Mouse (Mus musculus): Measurements from ENCODE around the gene Ift81.

Gene Ift81

DNA sequence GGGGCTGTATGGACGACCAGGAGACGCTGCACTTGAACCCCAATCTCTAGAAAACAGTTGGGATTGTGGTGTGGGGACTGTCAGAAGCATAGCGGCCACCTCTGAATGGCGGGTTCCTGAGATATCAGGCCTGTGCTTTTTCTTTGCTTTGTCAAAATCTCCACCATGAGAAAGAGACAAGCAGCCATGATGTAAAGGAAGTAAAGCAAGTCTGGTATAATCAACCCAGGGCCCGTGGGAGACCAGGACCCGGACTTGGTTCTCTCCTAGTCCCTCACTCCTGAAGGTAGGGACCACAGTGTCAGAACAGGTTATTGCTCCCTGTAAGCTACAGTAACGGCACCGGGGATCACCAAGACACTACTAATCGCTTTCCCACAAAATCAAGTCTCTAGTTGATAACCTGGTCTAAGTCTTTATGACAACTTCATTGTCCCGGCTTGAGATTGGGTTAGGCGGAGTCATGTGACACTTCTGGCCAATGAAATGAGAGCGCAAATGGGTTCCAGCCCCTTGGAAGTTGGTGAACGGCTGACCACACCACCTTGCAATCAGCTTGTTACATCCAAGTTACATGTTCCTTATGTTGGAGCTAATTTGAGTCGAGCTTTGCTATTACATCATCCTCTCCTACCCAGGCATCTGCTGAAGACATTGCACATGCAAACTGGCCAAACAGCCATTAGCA, 11.4 kb upstream of the Ift81 start:
- DNase-seq (ENCODE audit: low spot score), result no peak

- DNase-seq (ENCODE audit: low spot score), result no peak
Measured at GRCm38 (mm10) chr5:122624952-122625479, 10.7 kb upstream of the Ift81 start.

DNA sequence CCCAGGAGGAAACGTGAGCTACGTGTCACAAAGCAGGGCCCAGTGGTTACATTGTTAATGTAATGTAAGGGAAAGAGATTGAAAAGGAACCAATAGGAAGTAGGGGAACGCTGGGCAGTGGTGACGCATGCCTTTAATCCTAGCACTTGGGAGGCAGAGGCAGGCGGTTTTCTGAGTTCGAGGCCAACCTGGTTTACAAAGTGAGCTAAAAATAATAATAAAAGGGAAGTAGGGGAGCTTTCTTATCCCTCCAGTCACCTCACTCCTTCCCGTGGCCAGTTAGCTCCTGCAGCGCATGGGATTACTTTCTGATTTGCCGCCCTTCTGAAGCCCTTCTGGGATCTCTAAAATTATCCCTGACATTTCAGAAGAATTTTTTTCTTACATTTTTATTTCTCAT, 9.5 kb upstream of the Ift81 start:
- no peak for DNase-seq (ENCODE audit: low spot score)

- DNase-seq (ENCODE audit: low spot score), result no peak
Measured at GRCm38 (mm10) chr5:122622526-122622925, 8.2 kb upstream of the Ift81 start.

DNA sequence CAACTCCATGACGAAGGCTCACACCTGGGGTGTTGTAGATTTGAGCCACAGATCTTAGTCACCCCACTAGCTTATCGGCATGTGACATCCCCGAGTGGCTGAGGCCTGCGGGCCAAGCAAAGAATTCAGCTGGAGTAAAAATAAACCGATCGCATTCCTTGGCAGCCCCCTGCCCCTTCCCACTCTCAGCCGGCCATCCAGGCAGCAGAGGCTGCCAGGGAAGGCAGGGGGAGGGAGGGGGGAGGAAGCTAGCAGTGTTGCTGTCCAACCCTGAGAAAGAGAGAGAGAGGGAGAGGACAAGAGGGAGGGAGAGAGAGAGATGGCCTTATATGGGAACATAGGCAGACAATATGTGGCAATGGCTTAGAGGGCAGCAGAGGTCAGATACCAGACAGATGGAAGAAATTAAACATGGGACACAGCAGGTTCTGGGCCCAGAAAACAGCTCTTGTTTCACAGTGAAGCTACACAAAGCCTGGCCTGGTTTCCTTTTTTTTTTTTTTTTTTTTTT, 7.1 kb upstream of the Ift81 start:
- peak; percentile 37 for DNase-seq (ENCODE audit: low spot score)

DNA sequence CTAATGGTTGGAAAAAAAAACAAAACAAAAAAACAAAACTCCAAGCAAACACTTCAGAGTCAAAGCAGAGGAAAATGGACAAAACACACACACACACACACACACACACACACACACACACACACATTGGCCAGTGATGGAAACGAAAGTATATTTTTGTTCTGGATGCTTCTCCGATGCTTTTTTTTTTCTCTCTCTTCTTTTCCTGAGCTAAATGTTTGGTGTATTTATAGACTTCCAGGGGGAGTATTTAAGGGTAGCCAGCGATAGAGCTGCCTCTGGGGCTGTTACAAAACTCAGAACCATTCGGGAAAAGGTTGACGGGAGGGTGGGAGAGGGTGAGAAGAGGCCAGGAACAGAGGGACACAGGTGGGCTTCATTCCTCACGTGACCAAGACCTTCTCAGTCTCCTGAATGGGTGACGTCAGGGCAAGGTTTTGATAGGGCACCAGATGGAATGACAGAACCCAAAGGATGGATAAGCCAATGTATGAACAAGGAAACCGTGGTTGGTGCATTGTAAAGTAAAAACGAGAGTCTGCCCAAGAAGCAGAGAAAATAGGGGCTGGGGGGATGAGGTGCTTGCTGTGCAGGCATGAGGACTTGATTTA, 5.5 kb upstream of the Ift81 start:
- DNase-seq (ENCODE audit: low spot score), result no peak

GRCm38 (mm10) chr5:122617718-122618117, 3.4 kb upstream of the Ift81 start:
- no peak for DNase-seq (ENCODE audit: low spot score)

DNA sequence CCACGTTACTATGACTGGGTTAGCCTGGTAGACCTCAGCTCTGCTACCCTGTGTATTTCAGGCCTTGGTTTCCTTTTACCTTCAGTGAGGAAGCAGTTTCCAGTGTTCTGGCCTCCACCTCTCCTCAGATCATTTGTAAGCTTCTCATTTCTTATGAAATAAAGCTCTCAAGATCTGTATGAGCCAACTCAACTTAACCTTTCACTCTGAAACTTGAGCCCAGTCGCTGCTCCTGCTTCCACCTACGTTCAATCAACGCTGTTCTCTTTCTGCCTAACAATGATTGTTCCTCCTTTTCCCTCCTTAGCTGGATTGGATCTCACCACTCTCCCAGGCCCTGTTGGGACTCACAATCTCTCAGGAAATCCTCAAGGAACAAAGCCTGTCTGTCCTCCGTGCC, 2.7 kb downstream of the Ift81 start:
- no peak for DNase-seq (ENCODE audit: low spot score)

DNA sequence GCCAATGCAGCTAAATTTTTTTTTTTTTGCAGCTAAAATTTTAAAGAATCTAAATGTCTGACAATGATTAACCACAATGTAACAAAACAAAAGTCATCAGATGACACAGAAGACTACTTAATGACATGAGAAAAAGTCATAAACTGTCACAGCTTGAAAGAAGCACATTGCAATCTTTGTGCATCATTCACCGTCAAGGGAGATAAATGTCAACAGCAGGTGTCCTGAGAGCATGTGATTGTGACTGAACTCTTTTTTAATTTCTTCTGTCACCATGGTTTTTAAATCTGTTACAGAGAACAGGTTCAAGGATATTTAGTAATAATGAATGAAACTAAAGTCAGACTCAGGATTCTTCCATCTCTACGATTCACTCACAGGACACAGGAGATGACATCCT, 9.4 kb downstream of the Ift81 start:
- no peak for DNase-seq (ENCODE audit: low spot score)

DNA sequence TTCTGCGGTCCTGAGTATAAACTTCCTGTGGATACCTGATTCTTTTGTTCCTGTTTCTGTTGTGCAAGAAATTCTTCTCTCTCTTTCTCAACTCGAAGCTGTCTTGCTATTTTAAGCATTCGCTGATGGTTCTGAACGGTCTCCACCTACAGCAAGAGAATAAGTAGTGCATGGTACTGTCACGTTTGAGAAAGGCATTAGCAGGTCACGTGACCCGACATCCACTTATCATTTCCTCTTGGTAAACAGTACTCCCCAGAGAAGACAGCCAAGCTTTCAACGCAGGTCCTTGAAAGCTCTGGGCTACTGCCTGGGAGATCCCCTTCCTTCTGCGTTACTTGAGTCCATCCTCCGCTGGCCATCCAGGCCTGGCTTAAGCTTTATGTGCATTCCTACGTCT, 12.1 kb downstream of the Ift81 start:
- peak; percentile 77 for DNase-seq (ENCODE audit: low spot score)

- DNase-seq (ENCODE audit: low spot score), result no peak
Measured at GRCm38 (mm10) chr5:122595470-122595869, 18.8 kb downstream of the Ift81 start.

- no peak for DNase-seq (ENCODE audit: low spot score)
Measured at GRCm38 (mm10) chr5:122589891-122590290, 24.4 kb downstream of the Ift81 start.

- no peak for DNase-seq (ENCODE audit: low spot score)
Measured at GRCm38 (mm10) chr5:122585546-122585945, 28.8 kb downstream of the Ift81 start.

- no peak for DNase-seq (ENCODE audit: low spot score)
Measured at GRCm38 (mm10) chr5:122584093-122584492, 30.2 kb downstream of the Ift81 start.

DNA sequence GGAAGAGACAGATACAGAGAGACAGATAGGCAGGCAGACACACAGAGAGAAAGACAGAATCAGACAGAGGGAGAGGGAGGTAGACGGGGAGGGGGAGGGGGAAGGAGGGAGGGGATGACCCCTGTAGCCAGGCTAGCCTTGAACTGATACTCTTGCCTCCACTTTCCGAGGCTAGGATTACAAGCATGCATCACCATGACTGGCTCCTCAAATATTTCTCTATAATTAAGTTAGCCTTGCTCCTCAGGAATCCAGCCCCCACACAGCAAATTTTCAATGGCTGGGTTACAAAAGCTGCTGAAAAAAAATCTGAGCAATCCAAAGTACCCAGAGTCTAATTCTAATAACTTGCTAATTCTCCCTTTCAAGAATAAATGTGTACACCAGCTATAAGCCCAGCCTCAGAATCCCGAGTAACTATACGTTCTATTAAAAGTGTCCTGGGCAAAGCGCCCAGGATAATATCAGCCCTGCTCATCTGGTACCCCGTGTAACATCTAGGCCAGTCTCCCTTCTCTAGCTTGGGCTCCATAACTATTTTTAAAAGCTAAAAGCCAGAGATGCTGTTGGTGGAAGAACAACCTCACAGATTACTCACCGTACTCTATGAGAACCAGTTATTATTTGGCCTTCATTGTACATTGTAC, 37.5 kb downstream of the Ift81 start:
- no peak for DNase-seq (ENCODE audit: low spot score)

DNA sequence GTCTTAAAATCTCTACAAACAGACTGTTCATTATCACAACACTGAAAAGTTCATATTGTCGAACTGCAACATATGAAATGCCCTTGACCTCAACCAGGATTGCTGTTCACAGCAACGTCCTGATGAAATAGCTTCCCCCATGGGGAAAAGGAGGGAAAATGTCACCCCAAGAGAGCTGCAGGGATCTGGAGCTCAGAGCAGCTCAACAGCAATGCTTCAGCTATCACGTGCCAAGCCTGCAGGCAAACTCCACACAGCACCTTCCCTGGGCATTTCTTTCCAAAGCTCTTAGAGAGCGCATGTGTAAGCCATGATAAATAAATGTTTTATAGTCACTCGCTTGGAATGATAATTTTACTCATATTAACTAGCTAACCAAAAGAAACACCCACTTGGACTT, 42.3 kb downstream of the Ift81 start:
- DNase-seq (ENCODE audit: low spot score), result no peak

- DNase-seq (ENCODE audit: low spot score), result no peak
Measured at GRCm38 (mm10) chr5:122566626-122567025, 47.7 kb downstream of the Ift81 start.

- DNase-seq (ENCODE audit: low spot score), result no peak
Measured at GRCm38 (mm10) chr5:122560654-122561053, 53.7 kb downstream of the Ift81 start.

- DNase-seq (ENCODE audit: low spot score), result no peak
Measured at GRCm38 (mm10) chr5:122558127-122558526, 56.2 kb downstream of the Ift81 start.

DNA sequence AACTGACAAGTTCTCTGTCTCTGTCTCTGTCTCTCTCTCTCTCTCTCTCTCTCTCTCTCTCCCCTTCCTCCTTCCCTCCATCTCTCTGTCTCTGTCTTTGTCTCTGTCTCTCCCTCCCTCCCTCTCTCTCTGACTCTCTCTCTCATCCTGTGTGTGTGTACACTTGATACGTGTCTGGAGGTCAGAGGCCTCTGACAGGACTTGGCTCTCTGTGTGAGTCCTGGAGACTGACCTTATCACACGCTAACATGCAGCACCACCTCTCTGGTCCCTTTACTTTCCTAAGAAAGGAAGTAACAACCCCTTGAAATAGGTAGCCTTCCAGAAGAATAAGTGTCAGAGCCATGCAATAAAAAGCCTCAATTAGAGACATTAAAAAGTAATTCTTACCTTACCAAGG, 59.2 kb downstream of the Ift81 start:
- no peak for DNase-seq (ENCODE audit: low spot score)

DNA sequence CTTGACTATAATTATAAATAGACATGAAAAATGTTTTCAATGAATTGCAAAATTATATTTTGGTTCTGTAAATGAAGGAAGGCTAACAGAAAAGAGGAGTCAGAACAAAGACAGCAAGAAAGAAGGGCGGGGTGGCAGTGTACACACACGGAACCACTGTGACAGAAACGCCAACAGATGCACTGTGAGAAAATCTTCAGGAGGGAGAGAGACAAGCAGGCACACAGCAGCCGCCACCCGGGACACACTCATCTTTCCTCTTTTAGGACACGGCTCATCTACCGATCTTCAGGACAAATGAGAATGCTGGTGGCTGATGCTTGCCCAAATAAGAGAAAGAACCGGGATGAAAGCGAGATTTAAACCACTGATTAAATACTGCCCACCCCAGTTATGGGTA, 61.7 kb downstream of the Ift81 start:
- DNase-seq (ENCODE audit: low spot score), result no peak

GRCm38 (mm10) chr5:122550460-122550859, 63.9 kb downstream of the Ift81 start:
- no peak for DNase-seq (ENCODE audit: low spot score)

DNA sequence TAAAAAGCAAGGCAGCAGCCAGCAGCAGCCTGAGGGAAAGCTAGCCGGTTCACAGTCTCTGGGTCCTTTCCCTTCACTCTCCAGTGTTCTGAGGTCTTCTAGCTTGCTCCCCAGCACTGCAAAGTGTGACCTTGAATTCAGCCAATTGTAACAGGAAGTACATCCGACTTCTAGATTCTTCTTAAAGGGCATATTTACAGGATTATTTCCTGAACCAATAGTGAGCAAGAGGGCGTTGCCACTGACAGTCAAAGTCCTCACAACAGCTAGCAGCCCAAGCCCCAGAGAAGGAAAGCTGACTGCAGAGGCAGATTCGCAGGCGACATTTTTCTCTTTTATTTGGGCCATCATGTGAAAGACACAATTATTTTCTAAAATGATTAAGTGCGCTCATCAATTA, 65.6 kb downstream of the Ift81 start:
- no peak for DNase-seq (ENCODE audit: low spot score)

Data from ovary, adult 18-20 months (tissue).